Mouse (Mus musculus): ENCODE results near the gene Zdhhc14. TPM values are rescaled to one million over a fixed set of nuclear protein-coding genes. Genes with fewer than 3 reads are reported as not detected.

Gene Zdhhc14
- polyA plus RNA-seq, 1 experiment: 2.9 TPM

GRCm38 (mm10) chr17:5722802-5723201 is 230.4 kb downstream of the Zdhhc14 start:
- Histone ChIP-seq H3K4me1 (ENCODE audit: control insufficient read depth, insufficient read depth, insufficient read length, low read length) (no peaks in the 10 kb centered on the region), H3K4me3 (ENCODE audit: low read depth, low read length) (no peak overlapping the region), H3K27me3 (ENCODE audit: control insufficient read depth, insufficient read depth, low read length) (no peaks in the 10 kb centered on the region), H3K27ac (ENCODE audit: insufficient read depth, low read depth, low read length) (no peak overlapping the region), H3K36me3 (ENCODE audit: control insufficient read depth, insufficient read depth, low read length) (no peaks in the 10 kb centered on the region)
- TF ChIP-seq CTCF (IDR thresholded peaks at IDR 0.05; ENCODE audit: extremely low read depth, insufficient read length, insufficient replicate concordance, low read depth, low read length): no peak
- no peak for TF ChIP-seq POLR2A (IDR thresholded peaks at IDR 0.05; ENCODE audit: low read depth, low read length)
- WGBS: 95% methylated on average over 2 of the region's 2 CpGs

- no peaks in the 10 kb centered on the region for H3K4me1 ChIP-seq (ENCODE audit: control insufficient read depth, insufficient read depth, insufficient read length, low read length)
- H3K27me3 ChIP-seq (ENCODE audit: control insufficient read depth, insufficient read depth, low read length): no peaks in the 10 kb centered on the region
- H3K27ac ChIP-seq (ENCODE audit: insufficient read depth, low read depth, low read length): no peak overlapping the region
- TF ChIP-seq CTCF (IDR thresholded peaks at IDR 0.05; ENCODE audit: extremely low read depth, insufficient read length, insufficient replicate concordance, low read depth, low read length) (no peak), POLR2A (IDR thresholded peaks at IDR 0.05; ENCODE audit: low read depth, low read length) (no peak)
- H3K4me3 ChIP-seq (ENCODE audit: low read depth, low read length): no peak overlapping the region
- H3K36me3 ChIP-seq (ENCODE audit: control insufficient read depth, insufficient read depth, low read length): no peaks in the 10 kb centered on the region
- WGBS: 81% methylated on average over 10 of the region's 10 CpGs
These were observed 231.3 kb downstream of the Zdhhc14 start for GRCm38 (mm10) chr17:5723601-5724189.

GRCm38 (mm10) chr17:5729587-5730125 is 237.3 kb downstream of the Zdhhc14 start:
- WGBS: 55% methylated on average over 4 of the region's 4 CpGs

GRCm38 (mm10) chr17:5730538-5730937 is 238.2 kb downstream of the Zdhhc14 start:
- Histone ChIP-seq H3K27ac (ENCODE audit: insufficient read depth, low read depth, low read length) (peak overlapping the region; percentile 16; the same call in 1 of the 2 replicates), H3K4me3 (ENCODE audit: low read depth, low read length) (no peak overlapping the region), H3K4me1 (ENCODE audit: control insufficient read depth, insufficient read depth, insufficient read length, low read length) (peaks cover 3% of the 10 kb centered on the region; the same call in 1 of the 2 replicates), H3K27me3 (ENCODE audit: control insufficient read depth, insufficient read depth, low read length) (no peaks in the 10 kb centered on the region), H3K36me3 (ENCODE audit: control insufficient read depth, insufficient read depth, low read length) (no peaks in the 10 kb centered on the region)
- 84% methylated on average over 5 of the region's 5 CpGs for WGBS
- no peak for TF ChIP-seq POLR2A (IDR thresholded peaks at IDR 0.05; ENCODE audit: low read depth, low read length)
- no peak for TF ChIP-seq CTCF (IDR thresholded peaks at IDR 0.05; ENCODE audit: extremely low read depth, insufficient read length, insufficient replicate concordance, low read depth, low read length)

More at GRCm38 (mm10) chr17:5729587-5730125, 237.3 kb downstream of the Zdhhc14 start:
- Histone ChIP-seq H3K4me1 (ENCODE audit: control insufficient read depth, insufficient read depth, insufficient read length, low read length) (peaks cover 3% of the 10 kb centered on the region; the same call in 1 of the 2 replicates), H3K27ac (ENCODE audit: insufficient read depth, low read depth, low read length) (no peak overlapping the region), H3K36me3 (ENCODE audit: control insufficient read depth, insufficient read depth, low read length) (no peaks in the 10 kb centered on the region), H3K27me3 (ENCODE audit: control insufficient read depth, insufficient read depth, low read length) (no peaks in the 10 kb centered on the region), H3K4me3 (ENCODE audit: low read depth, low read length) (no peak overlapping the region)
- TF ChIP-seq POLR2A (IDR thresholded peaks at IDR 0.05; ENCODE audit: low read depth, low read length) (no peak), CTCF (IDR thresholded peaks at IDR 0.05; ENCODE audit: extremely low read depth, insufficient read length, insufficient replicate concordance, low read depth, low read length) (no peak)

- WGBS: 32% methylated on average over 7 of the region's 7 CpGs
These were observed 241.0 kb downstream of the Zdhhc14 start for GRCm38 (mm10) chr17:5733400-5733799.

GRCm38 (mm10) chr17:5741061-5741460 is 248.7 kb downstream of the Zdhhc14 start:
- H3K4me1 ChIP-seq (ENCODE audit: control insufficient read depth, insufficient read depth, insufficient read length, low read length): no peaks in the 10 kb centered on the region
- no peaks in the 10 kb centered on the region for H3K27me3 ChIP-seq (ENCODE audit: control insufficient read depth, insufficient read depth, low read length)
- H3K36me3 ChIP-seq (ENCODE audit: control insufficient read depth, insufficient read depth, low read length): no peaks in the 10 kb centered on the region
- TF ChIP-seq POLR2A (IDR thresholded peaks at IDR 0.05; ENCODE audit: low read depth, low read length) (no peak), CTCF (IDR thresholded peaks at IDR 0.05; ENCODE audit: extremely low read depth, insufficient read length, insufficient replicate concordance, low read depth, low read length) (no peak)
- no peak overlapping the region for H3K27ac ChIP-seq (ENCODE audit: insufficient read depth, low read depth, low read length)
- WGBS: 88% methylated on average over 6 of the region's 6 CpGs
- no peak overlapping the region for H3K4me3 ChIP-seq (ENCODE audit: low read depth, low read length)

More at GRCm38 (mm10) chr17:5733400-5733799, 241.0 kb downstream of the Zdhhc14 start:
- Histone ChIP-seq H3K27me3 (ENCODE audit: control insufficient read depth, insufficient read depth, low read length) (no peaks in the 10 kb centered on the region), H3K4me3 (ENCODE audit: low read depth, low read length) (no peak overlapping the region), H3K4me1 (ENCODE audit: control insufficient read depth, insufficient read depth, insufficient read length, low read length) (peaks cover 3% of the 10 kb centered on the region; the same call in 1 of the 2 replicates), H3K27ac (ENCODE audit: insufficient read depth, low read depth, low read length) (no peak overlapping the region), H3K36me3 (ENCODE audit: control insufficient read depth, insufficient read depth, low read length) (no peaks in the 10 kb centered on the region)
- TF ChIP-seq CTCF (IDR thresholded peaks at IDR 0.05; ENCODE audit: extremely low read depth, insufficient read length, insufficient replicate concordance, low read depth, low read length) (peak; percentile 64; the same call in 1 of the 2 replicates), POLR2A (IDR thresholded peaks at IDR 0.05; ENCODE audit: low read depth, low read length) (no peak)

GRCm38 (mm10) chr17:5744016-5744415 is 251.7 kb downstream of the Zdhhc14 start:
- no peaks in the 10 kb centered on the region for H3K27me3 ChIP-seq (ENCODE audit: control insufficient read depth, insufficient read depth, low read length)
- H3K4me1 ChIP-seq (ENCODE audit: control insufficient read depth, insufficient read depth, insufficient read length, low read length): peaks cover 6% of the 10 kb centered on the region
- H3K4me3 ChIP-seq (ENCODE audit: low read depth, low read length): no peak overlapping the region
- 88% methylated on average over 5 of the region's 5 CpGs for WGBS
- no peaks in the 10 kb centered on the region for H3K36me3 ChIP-seq (ENCODE audit: control insufficient read depth, insufficient read depth, low read length)
- TF ChIP-seq CTCF (IDR thresholded peaks at IDR 0.05; ENCODE audit: extremely low read depth, insufficient read length, insufficient replicate concordance, low read depth, low read length) (no peak), POLR2A (IDR thresholded peaks at IDR 0.05; ENCODE audit: low read depth, low read length) (no peak)
- no peak overlapping the region for H3K27ac ChIP-seq (ENCODE audit: insufficient read depth, low read depth, low read length)

All from small intestine, adult 2 months (tissue).